Mouse (Mus musculus): ENCODE data around the gene Olfr433. TPM values are rescaled to one million over a fixed set of nuclear protein-coding genes. Genes with fewer than 3 reads are reported as not detected.

Gene Olfr433
- 0.37 TPM in 1 of 4 replicates, not detected in the others for total RNA-seq (2023)

DNA sequence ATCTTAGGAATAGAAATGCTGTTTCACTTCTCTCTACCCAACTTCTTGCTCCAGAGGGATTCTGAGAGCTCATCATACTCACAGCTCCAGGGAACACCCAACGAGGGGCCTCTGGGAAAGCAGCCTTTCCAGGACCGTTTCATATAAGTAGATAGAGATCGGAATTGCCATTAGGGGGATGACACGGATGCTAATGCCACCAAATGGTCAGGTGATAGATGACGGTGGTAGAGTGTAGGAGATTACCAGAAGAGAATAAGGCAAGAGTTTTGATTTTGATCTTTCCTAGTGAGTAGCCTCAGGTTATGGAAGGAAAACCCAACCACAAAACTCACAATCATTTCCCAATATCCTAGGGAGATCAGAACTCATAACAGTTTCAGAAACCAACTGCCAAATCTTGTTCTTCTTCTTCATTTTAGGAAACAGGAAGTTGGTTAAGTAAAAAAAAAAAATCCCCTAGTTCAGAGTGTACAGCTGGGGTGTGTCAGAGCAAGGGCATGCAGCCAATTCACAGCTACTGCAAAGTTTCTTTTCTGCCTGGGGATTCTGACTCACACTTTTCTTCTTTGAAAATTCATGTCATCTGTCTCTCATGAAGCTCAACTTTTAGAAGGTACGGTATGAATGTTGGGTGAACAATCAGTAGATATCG is at the start of gene Olfr433:
Gene Olfr433, plus strand, starts transcription at position 183 of the 655 bp plus-strand sequence.

DNA sequence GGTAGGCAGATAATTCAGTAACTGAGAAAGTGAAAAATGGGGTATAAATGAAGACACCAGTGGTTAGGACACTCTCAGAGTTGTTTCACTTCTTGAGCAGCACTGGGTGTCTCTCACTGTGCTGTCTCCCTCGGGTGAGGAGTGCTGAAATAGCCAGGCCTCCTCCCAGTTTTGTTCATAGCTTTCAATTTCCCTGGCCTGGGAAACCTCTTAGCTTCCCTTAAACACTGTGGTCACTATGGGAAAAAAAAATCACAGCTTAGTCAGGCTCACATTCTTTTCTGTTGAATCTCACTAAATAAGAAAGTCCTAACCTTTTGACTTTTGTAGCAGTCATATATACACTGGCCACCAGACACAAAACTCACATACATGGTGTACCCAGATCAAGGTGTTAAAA is 8.8 kb upstream of the Olfr433 start, which contains the start of gene Ifi205:
Gene Ifi205, minus strand, starts transcription at position 113 of the 400 bp plus-strand sequence.

GRCm38 (mm10) chr1:174048893-174049292 is 8.4 kb downstream of the Olfr433 start, which contains the start of gene Olfr432:
Gene Olfr432, plus strand, starts transcription at chr1:174049205.

DNA sequence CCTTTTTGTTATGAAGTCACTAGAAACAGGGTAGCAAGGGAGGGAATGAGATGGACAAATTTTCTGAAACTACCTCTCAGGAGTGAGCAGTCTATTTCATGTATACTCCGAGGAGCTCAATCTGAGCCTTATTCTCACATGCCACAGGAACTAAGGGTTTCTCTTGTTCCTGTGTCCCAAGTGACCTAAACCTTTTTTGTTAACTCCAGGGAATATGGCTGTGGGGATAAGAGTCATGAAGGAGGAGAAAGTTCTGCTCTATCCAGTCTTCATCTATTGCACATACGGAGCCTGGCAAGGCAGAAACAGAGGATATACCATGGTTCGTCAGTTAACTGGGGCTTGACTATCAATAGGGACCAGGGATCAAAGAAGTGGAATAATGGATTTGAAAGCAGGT is 25.8 kb downstream of the Olfr433 start, which contains the start of gene Olfr430:
Gene Olfr430, plus strand, starts transcription at position 301 of the 400 bp plus-strand sequence.

DNA sequence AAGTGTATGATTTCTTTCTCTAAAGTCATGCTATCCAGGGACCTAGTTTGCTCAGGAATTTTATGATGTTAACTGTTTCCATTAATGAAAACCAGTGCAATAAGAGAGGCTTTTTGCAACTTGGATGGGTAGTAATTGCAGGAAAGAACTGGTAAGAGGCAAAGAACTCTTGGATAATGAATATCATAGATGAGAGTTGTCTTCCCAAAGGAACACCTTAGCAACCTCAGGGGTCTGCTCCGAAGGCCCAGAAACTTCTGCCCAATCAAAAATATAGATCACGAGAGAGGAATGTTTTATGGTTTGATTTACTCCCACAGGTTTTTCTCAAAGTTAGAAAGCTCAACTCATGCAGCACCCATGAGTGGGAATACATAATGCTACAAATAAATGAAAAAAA is 43.5 kb downstream of the Olfr433 start, which contains the start of gene Olfr429:
Gene Olfr429, plus strand, starts transcription at position 301 of the 400 bp plus-strand sequence.

Other genes with a start within 250 kb of the Olfr433 start
- 0.33 to 0.35 TPM in 2 of 4 replicates, not detected in the others for gene Ifi211, start 127.7 kb upstream of the Olfr433 start, total RNA-seq (2023)
- 484 to 551 TPM (median 509 TPM) in 4 replicates for gene Mndal, start 98.2 kb upstream of the Olfr433 start, total RNA-seq (2023)
- gene Ifi203, start 98.0 kb upstream of the Olfr433 start, total RNA-seq (2023): 242 to 252 TPM (median 247 TPM) in 4 replicates
- gene Ifi202b, start 58.0 kb upstream of the Olfr433 start, total RNA-seq (2023): not detected in 4 replicates
- gene Ifi205, start 8.9 kb upstream of the Olfr433 start, total RNA-seq (2023): 4.6 to 7.0 TPM (median 6.2 TPM) in 4 replicates
- gene Olfr432, start 8.5 kb downstream of the Olfr433 start, total RNA-seq (2023): not detected in 4 replicates
- gene Olfr430, start 25.9 kb downstream of the Olfr433 start, total RNA-seq (2023): not detected in 4 replicates
- not detected in 4 replicates for gene Olfr429, start 43.6 kb downstream of the Olfr433 start, total RNA-seq (2023)
- not detected in 4 replicates for gene Olfr427, start 56.2 kb downstream of the Olfr433 start, total RNA-seq (2023)
- gene Olfr231, start 80.5 kb downstream of the Olfr433 start, total RNA-seq (2023): not detected in 4 replicates
- gene Olfr424, start 90.8 kb downstream of the Olfr433 start, total RNA-seq (2023): not detected in 4 replicates
- not detected in 4 replicates for gene Olfr420, start 114.9 kb downstream of the Olfr433 start, total RNA-seq (2023)
- 0.06 TPM in 1 of 4 replicates, not detected in the others for gene Spta1, start 132.1 kb downstream of the Olfr433 start, total RNA-seq (2023)
- not detected in 4 replicates for gene Olfr419, start 211.4 kb downstream of the Olfr433 start, total RNA-seq (2023)

Data from B cell, adult 62 days (primary cell).